Mouse (Mus musculus) embryonic fibroblast, embryonic 13.5 days (primary cell): ENCODE results near the gene Zfp119b. TPM values are rescaled to one million over a fixed set of nuclear protein-coding genes. Genes with fewer than 3 reads are reported as not detected.

ENCODE experiments used
- H3K27ac ChIP-seq: 2 replicates; pipeline ENCODE4 v1.5.1; 2012; ENCODE audit warnings: low read length, control low read depth, inconsistent platforms; ENCODE audit not compliant: insufficient read depth
- H3K4me1 ChIP-seq: 2 replicates; pipeline ENCODE4 v1.6.1; 2011; ENCODE audit warnings: low read length; ENCODE audit not compliant: control insufficient read depth, insufficient read depth
- H3K4me3 ChIP-seq: 2 replicates; pipeline ENCODE4 v1.5.1; 2011; ENCODE audit warnings: mild to moderate bottlenecking, control low read depth, low read length; ENCODE audit not compliant: insufficient read depth
- CTCF ChIP-seq: IDR thresholded peaks from 2 replicates; pipeline ENCODE4 v1.5.1; 2011; ENCODE audit warnings: mild to moderate bottlenecking, control low read depth, low read length, moderate library complexity, borderline replicate concordance; ENCODE audit not compliant: insufficient read depth
- POLR2A ChIP-seq: IDR thresholded peaks from 2 replicates; pipeline ENCODE4 v1.6.1; 2011; ENCODE audit warnings: low read depth, mild to moderate bottlenecking, control low read depth, low read length, moderate library complexity
- polyA plus RNA-seq: library from polyadenylated mRNA; stranded (reverse); fragments of >200 nt; gene quantifications from 2 replicates; pipeline ENCODE4 v1.2.4, GENCODE M21; 2011; ENCODE audit warnings: low read depth; ENCODE audit not compliant: missing spikeins, insufficient read length

Gene Zfp119b
- polyA plus RNA-seq, 1 experiment = 5.4 TPM

DNA sequence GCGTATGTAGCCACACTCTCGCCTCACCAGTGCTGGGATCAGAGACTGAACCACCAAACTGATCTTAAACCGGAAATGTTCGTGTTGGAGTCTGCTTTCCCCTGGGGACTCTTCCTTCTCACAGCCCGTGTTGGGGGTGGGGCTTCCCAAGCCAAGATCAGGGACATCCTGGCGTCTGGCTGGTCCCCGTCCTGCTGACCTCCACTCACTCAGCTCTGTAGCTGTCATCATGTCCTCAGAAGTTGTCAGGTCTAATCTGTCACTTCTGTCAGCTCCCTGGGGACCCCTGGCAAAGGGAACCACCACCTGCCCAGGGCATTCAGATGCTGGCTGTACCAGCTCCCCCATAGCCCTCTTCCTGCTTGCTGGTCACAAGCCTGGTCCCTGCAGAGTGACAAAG is 18.9 kb upstream of the Zfp119b start:
- H3K4me3 ChIP-seq = no peak overlapping the region
- H3K27ac ChIP-seq = no peak overlapping the region
- no peaks in the 10 kb centered on the region for H3K4me1 ChIP-seq
- TF ChIP-seq CTCF = no peak
- TF ChIP-seq POLR2A = no peak

DNA sequence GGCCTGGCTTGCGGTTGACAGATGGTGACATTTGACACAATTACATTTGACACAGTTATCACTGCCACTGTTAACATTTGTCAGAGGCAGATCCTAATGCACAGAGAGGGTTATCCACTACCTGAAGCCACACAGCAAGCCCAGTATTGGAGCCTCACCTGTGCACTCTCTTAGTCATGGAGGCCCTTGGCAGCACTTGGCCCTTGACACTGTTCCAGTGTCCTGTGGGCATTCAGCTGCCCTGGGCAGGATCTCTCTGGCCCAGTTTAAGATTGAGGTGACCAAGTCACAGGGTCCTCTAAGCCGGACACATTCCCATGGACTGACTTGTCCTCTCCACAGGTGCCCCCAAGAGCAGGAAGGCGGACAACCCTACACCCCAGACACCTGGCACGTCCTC is 17.9 kb upstream of the Zfp119b start:
- H3K27ac ChIP-seq = no peak overlapping the region
- TF ChIP-seq CTCF (no peak), POLR2A (no peak)
- H3K4me1 ChIP-seq = no peaks in the 10 kb centered on the region
- H3K4me3 ChIP-seq = no peak overlapping the region

DNA sequence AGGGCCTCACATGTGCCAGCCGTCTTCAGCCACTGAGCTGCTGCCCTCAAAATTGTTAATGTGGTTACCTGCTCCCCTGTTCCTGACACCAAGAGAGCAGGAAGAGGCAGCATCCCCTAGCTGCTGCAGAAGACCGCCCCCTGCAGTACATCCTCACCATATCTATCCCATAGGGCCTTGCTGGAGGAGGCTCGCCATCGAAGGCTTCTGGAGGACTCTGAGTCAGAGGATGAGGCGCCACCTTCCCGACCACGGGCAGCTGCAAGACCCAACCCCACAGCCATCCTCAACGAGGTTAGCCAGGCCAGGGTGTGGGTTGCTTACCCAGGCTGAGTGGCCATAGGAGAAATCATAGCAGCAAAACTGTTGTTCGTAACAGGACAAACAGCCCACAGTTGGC is 15.7 kb upstream of the Zfp119b start:
- Histone ChIP-seq H3K4me3 (no peak overlapping the region), H3K27ac (no peak overlapping the region), H3K4me1 (0 out of 2 replicates have a peak, but pooled peaks cover 2% of the 10 kb centered on the region)
- TF ChIP-seq POLR2A (no peak), CTCF (no peak)

DNA sequence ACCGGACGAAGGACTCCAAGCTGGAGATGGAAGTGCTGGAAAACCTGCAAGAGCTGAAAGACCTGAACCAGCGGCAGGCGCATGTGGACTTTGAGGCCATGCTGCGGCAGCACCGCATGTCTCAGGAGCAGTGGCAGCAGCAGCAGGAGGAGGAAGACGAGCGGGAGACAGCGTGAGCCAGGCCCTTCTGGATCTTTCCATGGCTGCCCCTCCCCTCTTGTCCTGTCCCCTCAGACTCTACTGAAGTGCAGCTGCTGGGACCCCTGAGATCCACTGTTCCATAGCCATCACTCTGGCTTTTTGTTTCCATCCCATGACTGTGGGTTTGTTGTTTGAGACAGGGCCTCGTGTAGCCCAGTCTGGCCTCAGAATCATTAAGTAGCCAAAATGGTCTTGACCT is 15.2 kb upstream of the Zfp119b start:
- H3K4me1 ChIP-seq = peaks cover 5% of the 10 kb centered on the region; the same call in 1 of the 2 replicates
- TF ChIP-seq CTCF (no peak), POLR2A (no peak)
- H3K27ac ChIP-seq = no peak overlapping the region
- H3K4me3 ChIP-seq = no peak overlapping the region

DNA sequence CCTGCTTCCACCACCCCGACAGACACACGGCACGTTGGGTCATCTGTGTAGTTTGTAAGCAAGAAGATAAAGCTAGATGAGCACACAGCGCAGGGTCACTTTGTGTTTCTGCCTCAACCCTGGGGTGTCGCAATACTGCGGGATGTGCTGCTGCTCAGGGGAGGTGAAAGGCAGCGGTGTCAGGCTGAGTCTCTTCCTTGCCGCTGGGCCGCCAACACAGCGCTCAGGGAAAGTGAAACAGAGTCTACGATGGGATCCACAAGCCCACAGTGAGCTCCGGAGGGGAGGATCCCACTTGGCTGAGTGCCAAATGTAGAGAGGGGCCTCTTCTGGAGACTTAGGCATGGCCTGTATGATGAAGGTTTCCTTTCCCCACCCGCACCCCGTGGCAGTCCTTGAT is 13.9 kb upstream of the Zfp119b start:
- Histone ChIP-seq H3K4me1 (peaks cover 5% of the 10 kb centered on the region; the same call in 1 of the 2 replicates), H3K4me3 (no peak overlapping the region), H3K27ac (no peak overlapping the region)
- TF ChIP-seq POLR2A = no peak
- no peak for TF ChIP-seq CTCF

DNA sequence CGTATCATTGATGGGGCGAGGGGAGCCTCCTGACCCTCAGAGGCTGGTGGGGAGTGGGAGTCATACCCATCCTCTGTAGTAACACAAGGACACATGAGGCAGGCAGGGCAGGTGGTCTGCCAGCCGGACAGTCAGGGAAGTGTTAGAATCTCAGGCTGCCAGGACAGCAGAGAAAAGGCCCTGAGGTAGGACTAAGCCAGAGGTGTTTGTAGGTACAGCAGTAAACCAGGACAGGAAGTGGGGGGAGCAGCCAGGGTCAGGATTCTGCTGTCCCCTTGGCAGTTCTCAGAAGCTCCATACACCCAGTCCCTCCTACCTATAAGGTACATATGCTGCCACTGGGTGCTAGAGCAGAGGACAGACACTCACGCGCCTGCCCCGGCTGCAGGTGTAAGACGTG is 12.3 kb upstream of the Zfp119b start:
- TF ChIP-seq CTCF (no peak), POLR2A (no peak)
- Histone ChIP-seq H3K4me3 (no peak overlapping the region), H3K27ac (no peak overlapping the region), H3K4me1 (peaks cover 5% of the 10 kb centered on the region; the same call in 1 of the 2 replicates)

DNA sequence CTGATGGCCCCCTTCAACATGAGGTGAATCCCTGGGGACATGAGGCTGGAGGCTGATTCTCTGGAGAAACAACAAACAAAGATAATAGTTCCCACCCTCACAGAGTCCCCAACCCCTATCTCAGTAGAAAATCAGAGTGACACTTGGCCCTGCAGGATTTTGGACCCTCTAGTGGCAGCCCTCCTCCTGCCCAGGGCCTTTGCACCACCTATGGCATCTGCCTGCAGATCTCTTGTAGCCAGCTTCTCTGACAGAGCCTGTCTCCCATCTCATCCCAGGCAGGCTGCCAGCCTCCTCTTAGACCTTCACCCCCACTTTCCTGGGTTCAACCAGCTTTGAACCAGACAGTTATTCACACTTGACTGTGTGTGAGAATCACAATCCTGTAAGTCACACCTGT is 11.5 kb upstream of the Zfp119b start:
- Histone ChIP-seq H3K4me1 (peaks cover 5% of the 10 kb centered on the region; the same call in 1 of the 2 replicates), H3K27ac (no peak overlapping the region), H3K4me3 (no peak overlapping the region)
- TF ChIP-seq POLR2A (no peak), CTCF (no peak)

DNA sequence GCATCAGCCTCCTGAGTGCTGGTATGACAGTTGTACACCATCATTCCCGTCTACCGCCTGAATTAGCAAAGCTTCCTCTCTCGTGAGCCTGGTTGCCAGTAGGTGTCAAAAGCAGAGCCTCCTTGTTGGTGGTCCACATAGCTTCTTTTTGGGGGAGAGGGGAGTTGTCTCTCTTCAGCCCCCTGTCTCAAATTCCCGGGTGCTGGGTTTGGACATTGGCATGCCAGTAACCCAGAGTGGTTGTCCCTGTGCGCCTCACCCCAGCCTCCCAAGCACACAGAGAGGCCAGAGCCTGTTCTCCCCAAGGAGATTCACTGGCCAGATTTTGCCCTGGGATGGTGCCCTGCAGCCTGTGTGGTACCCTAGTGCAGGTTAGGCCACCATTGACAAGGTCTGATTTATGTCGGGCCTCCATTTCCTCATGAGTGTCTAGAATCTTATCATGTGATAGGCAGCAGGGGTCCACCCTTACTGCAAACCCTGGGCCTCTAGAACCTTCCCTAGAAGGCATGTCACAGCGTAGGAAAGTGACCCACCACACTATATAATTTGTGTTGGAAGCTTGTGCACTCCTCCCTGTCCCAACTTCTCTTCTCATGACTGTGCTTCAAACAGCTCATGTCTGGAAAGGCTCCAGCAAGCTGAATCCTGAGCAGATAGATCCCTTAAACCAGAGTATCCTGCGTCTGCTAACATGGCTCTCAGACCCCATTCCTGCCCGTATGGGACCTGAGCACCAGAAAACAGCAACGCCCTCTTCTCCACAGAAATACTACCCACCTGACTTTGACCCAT is 10.8 kb upstream of the Zfp119b start:
- Histone ChIP-seq H3K4me3 (peak overlapping the region; percentile 44), H3K4me1 (peaks cover 5% of the 10 kb centered on the region; the same call in 1 of the 2 replicates), H3K27ac (no peak overlapping the region; the same call in 1 of the 2 replicates)
- TF ChIP-seq CTCF (no peak), POLR2A (no peak)

DNA sequence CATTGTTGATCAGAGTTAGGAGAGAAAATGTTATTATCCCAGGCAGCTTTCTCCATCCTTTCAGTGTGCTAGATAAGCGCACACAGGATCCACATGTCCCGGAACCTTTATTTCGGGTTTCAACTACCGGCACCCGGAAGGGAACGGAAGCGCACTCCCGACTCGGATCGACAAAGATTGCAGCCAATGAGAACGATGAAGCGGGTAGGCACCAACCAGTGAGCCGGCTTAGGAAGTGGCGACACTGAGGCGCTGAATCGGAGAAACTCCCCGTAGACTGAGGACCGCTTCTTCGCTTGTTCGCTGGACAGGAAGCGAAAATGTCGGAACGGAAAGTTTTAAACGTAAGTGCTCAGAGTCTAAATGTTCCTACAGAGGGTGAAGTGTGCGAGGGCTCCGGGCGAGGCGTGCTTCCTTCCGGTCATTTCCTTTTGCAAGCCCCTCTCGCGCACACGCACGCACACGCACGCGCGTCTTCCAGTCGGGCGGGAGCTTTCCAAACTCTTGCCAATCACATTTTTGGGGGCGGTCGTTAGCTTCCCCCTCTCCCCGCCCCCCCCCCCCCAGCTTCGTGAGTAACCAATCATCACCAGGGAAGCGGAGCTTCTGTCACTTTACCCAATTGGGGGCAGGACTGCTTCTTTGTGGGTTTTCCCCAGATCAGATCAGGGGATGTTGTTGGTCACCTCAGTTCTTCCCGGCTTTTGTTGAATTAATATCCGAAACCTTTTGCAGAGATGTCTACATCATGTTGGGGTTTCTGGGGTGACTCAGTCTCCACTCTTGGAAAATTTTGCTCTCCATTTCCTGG is 9.8 kb upstream of the Zfp119b start, which contains the start of gene Yju2:
Yju2 (plus strand) TSS at position 182 of the 811 bp plus-strand sequence.
- Histone ChIP-seq H3K4me1 (peaks cover 5% of the 10 kb centered on the region; the same call in 1 of the 2 replicates), H3K4me3 (peak within 1 kb of the TSS; percentile 58), H3K27ac (peak within 1 kb of the TSS; percentile 92)
- TF ChIP-seq POLR2A = peak; percentile 63
- TF ChIP-seq CTCF = no peak

DNA sequence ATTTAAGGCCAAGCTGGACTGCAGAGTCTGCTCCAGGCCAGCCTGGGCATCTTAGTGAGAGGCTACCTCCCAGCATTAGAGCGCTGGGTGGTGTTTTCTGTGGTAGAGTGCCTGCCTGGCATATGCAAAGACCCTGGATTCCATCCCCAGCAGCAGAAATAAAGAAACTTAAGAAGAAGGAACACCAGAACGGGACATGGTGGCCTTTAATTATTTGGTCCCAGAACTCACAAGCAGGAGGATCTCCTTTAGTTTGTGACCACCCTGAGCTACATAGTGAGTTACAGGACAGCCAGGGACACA is 9.2 kb upstream of the Zfp119b start:
- TF ChIP-seq POLR2A (no peak; the same call in 1 of the 2 replicates), CTCF (no peak)
- Histone ChIP-seq H3K4me1 (peaks cover 5% of the 10 kb centered on the region; the same call in 1 of the 2 replicates), H3K4me3 (peak overlapping the region; percentile 49), H3K27ac (no peak overlapping the region)
